Mouse (Mus musculus): ENCODE measurements around the gene Olfr66. TPM values are rescaled to one million over a fixed set of nuclear protein-coding genes. Genes with fewer than 3 reads are reported as not detected.

The Olfr66 gene
- total and polyA plus RNA-seq, 3 experiments = not detected

DNA sequence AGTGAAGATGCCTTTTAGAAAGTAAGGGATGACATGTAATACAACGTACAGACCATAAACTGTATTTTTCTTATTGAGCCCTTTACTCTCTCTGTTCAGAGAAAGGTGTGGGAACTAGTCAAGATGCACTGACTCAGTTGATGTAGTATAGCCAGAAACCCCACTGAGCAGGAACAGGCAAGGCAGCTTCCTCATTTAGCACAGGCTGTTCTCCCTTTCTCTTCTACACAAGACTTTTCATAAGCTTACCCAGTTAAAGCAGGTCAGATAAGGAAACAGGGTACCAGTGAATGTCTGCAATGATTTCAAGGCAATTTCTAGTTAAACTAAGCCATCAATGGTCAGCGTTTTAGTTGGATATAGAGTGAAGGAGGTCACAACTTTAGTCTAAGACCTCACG is 24.5 kb downstream of the Olfr66 start (continued):
- TF ChIP-seq USF2 (IDR thresholded peaks at IDR 0.05; ENCODE audit: borderline replicate concordance in 1 of 2, insufficient read depth in 1 of 2, low read depth in 1 of 2, low read length in 2 of 2) = no peak
- no peak for TF ChIP-seq RAD21 (IDR thresholded peaks at IDR 0.05; ENCODE audit: low read depth, low read length)
- no peak for TF ChIP-seq CTCF (IDR thresholded peaks at IDR 0.05 in 2 of 3, conservative IDR thresholded peaks at IDR 0.05 in 1 of 3; ENCODE audit: control insufficient read depth in 1 of 3, insufficient read depth in 1 of 3, low read depth in 2 of 3, low read length in 3 of 3, poor library complexity in 1 of 3, severe bottlenecking in 1 of 3)
- TF ChIP-seq POLR2AphosphoS2 (IDR thresholded peaks at IDR 0.05; ENCODE audit: low read length) = no peak

DNA sequence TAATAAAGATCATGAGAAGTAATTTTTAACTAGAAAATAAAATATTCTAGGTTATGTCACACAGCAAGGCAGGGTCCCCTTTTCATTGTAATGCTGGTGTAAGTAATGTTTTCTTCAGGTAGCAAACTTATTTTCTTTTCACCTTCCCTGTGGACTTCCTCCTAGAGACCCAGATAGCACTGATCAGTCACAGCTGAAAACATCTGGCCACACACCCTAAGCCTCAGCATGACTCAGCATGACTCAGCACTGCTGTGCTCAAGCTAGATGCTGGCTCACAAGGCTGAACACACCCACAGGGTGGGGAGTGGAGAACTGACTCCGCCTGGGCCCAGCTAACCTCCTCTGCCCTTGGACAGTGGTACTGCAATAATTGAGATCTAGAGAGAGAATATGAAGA is 25.2 kb downstream of the Olfr66 start:
- Histone ChIP-seq H3K27me3 (ENCODE audit: control insufficient read depth in 1 of 2, insufficient read depth in 2 of 2, low read length in 2 of 2) (no peaks in the 10 kb centered on the region), H3K79me2 (ENCODE audit: control insufficient read depth, insufficient read depth, low read length, poor library complexity) (no peaks in the 10 kb centered on the region), H3K4me1 (ENCODE audit: control insufficient read depth in 1 of 2, insufficient read depth in 2 of 2, low read length in 2 of 2) (peaks cover 11 to 25% of the 10 kb centered on the region in 2 experiments), H3K9me3 (replicated peaks; ENCODE audit: insufficient read depth, low read length) (no peaks in the 10 kb centered on the region), H3K9ac (ENCODE audit: control insufficient read depth, low read depth, low read length, poor library complexity, severe bottlenecking) (peak overlapping the region; percentile 37; the same call in 1 of the 2 replicates), H3K36me3 (ENCODE audit: control insufficient read depth in 1 of 2, insufficient read depth in 2 of 2, low read length in 2 of 2) (peaks cover 0 to 39% of the 10 kb centered on the region in 2 experiments; a peak in 2 of 4 replicates), H3K27ac (ENCODE audit: control insufficient read depth, low read depth, low read length) (peak overlapping the region; percentile 84), H3K4me3 (ENCODE audit: control insufficient read depth in 1 of 2, insufficient read depth in 1 of 2, low read depth in 2 of 2, low read length in 2 of 2) (no peak overlapping the region; a peak in 1 of 4 replicates)
- TF ChIP-seq ZC3H11A (IDR thresholded peaks at IDR 0.05; ENCODE audit: low read depth, low read length) (no peak), GATA1 (IDR thresholded peaks at IDR 0.05; ENCODE audit: low read depth, low read length) (peak; percentile 81), CHD1 (IDR thresholded peaks at IDR 0.05; ENCODE audit: low read depth, low read length) (0 out of 2 replicates have a peak, but pooled peaks have one; percentile 69), TAL1 (IDR thresholded peaks at IDR 0.05; ENCODE audit: low read length) (peak; percentile 79), BHLHE40 (IDR thresholded peaks at IDR 0.05; ENCODE audit: borderline replicate concordance, low read depth, low read length) (no peak), ETS1 (IDR thresholded peaks at IDR 0.05; ENCODE audit: low read depth, low read length) (peak; percentile 99), GABPA (IDR thresholded peaks at IDR 0.05; ENCODE audit: low read depth, low read length) (peak; percentile 99), ZNF384 (IDR thresholded peaks at IDR 0.05; ENCODE audit: low read depth, low read length) (no peak), HCFC1 (IDR thresholded peaks at IDR 0.05; ENCODE audit: low read depth, low read length) (no peak), POLR2A (IDR thresholded peaks at IDR 0.05; ENCODE audit: control insufficient read depth in 1 of 2, insufficient read depth in 1 of 2, low read depth in 1 of 2, low read length in 2 of 2, poor library complexity in 1 of 2) (peak in 1 of 2 experiments; percentile 33; a peak in 1 of 4 replicates), MXI1 (IDR thresholded peaks at IDR 0.05; ENCODE audit: low read depth, low read length) (peak; percentile 34; the same call in 1 of the 2 replicates), JUND (IDR thresholded peaks at IDR 0.05; ENCODE audit: low read depth, low read length) (peak; percentile 80; the same call in 1 of the 2 replicates), ZMIZ1 (IDR thresholded peaks at IDR 0.05; ENCODE audit: low read depth, low read length) (no peak), EP300 (IDR thresholded peaks at IDR 0.05; ENCODE audit: low read depth in 1 of 2, low read length in 2 of 2) (peak; percentile 84 to 91), SMC3 (IDR thresholded peaks at IDR 0.05; ENCODE audit: low read depth, low read length) (no peak), MAX (IDR thresholded peaks at IDR 0.05; ENCODE audit: low read length) (no peak), RCOR1 (IDR thresholded peaks at IDR 0.05; ENCODE audit: low read depth, low read length) (peak; percentile 67), SIN3A (IDR thresholded peaks at IDR 0.05; ENCODE audit: low read length) (peak; percentile 91), MAFK (IDR thresholded peaks at IDR 0.05; ENCODE audit: borderline replicate concordance, low read depth, low read length) (peak; percentile 98), TCF12 (IDR thresholded peaks at IDR 0.05; ENCODE audit: low read depth, low read length) (peak; percentile 80), CTCF (IDR thresholded peaks at IDR 0.05 in 2 of 3, conservative IDR thresholded peaks at IDR 0.05 in 1 of 3; ENCODE audit: control insufficient read depth in 1 of 3, insufficient read depth in 1 of 3, low read depth in 2 of 3, low read length in 3 of 3, poor library complexity in 1 of 3, severe bottlenecking in 1 of 3) (no peak)
- peak; percentile 98 for DNase-seq (ENCODE audit: low read depth, low spot score)

Data from MEL (cell line).